Mouse (Mus musculus): Measurements from ENCODE around the gene St6galnac4.

St6galnac4 gene

DNA sequence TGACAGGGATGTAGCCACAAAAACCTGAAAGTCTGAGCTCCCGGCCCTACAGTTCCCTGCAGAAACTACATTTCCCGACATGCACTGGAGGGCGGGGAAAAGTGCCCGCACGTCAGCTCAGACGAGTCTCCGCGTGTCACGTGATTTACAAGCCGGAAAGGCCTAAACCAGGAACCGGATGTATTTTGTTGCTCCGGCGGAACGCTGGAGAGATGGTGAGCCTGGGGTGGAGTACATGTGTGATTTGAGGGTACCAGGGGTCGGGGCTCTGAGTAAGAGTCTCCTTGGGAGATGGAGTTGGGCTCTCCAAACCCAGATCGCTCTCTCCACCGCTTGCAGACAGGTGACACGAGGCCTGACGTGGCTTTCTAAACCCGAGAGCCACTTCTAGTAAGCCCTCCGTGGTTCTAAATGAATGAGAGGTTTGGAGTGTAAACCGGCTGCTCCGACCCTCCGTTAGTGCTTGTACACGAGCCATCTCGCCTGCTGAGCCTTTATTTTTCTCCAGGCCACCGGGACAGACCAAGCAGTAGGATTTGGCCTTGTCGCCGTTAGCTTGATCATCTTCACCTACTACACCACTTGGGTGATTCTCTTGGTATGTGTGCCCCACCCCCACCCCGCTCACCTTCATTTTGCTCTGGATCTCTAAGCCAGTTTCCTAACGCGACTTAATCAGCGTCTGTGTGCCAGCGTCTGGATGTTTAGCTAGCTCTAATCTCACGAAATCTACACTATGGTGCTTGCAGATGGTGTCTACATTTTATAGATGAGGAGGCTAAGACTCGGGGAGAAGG lies 16.0 kb upstream of the St6galnac4 start, which contains the start of gene Dpm2:
Gene Dpm2, plus strand, starts transcription at position 161 of the 797 bp plus-strand sequence.
- peak; percentile 89 to 90 for DNase-seq (ENCODE audit: low spot score in 2 of 2)

DNA sequence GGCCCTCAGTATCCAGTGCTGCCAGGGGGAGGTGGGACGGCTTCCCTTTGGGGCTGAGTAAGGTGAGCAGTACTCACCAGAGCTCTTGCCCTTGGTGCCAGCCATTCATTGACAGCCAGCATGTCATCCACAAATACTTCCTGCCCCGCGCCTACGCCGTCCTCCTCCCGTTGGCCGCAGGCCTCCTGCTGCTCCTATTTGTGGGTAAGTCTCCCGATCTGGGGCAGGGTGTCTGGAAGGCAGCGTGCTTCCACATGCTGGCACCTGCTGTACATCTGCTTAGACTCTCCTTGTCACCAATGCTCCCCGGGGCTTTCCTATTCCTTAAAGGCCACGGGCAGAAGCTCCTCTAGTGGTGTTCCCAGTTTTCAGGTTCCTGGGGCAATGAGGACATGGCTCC lies 14.7 kb upstream of the St6galnac4 start:
- DNase-seq (ENCODE audit: low spot score in 2 of 2) = no peak

DNA sequence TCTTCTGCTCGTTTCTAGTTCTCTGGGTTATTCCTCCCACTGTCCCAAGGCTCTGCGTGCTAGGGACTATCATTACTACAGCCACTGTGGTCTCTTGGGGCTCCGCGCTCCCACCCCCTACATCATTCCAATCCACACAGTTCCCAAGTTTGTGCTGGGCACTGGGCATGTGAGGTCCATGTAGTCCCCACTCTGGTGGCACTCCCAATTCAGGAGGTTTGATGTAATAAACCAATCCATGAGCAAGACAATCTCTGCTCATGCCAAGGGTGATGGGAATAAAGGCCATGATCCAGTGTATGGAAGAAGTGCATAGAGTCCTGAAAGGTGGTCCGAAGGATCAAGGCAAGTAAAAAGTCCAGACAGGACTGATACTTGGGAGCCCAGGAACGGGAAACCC lies 12.4 kb upstream of the St6galnac4 start, which contains the start of gene Pip5kl1:
Gene Pip5kl1, plus strand, starts transcription at position 301 of the 400 bp plus-strand sequence.
- DNase-seq (ENCODE audit: low spot score in 2 of 2) = no peak

DNA sequence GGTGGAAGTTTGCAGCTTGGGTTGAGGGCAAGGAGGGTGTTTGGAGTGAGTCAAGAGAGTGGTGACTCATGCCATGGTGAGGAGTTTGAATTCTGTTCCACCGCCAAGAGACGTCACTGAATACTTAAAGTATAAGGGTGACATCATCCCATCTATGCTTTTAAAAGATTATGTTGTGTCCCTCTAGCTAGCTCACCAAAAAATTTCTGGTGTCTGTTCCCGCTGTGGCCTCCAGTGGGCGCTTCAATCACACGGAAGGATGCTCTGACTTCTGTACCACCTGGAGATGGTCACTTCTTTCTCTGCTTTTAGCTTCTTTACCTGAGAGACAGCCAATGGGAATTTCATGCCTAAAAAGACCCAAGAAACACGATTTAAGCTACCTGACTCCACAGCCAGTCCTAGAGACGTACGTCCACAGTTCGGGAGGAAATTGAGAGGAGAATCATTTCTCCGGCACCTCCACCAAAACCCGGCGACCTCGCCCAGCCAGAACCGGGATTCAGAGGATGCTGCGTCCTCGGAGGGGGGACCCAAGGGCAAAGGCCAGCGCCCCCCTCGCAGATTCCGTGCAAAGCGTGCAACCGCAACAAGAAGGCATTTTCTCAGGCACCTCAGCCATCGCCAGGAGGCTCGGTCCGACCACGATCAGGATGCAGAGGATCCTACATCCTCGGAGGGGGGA lies 11.9 kb upstream of the St6galnac4 start:
- DNase-seq (ENCODE audit: low spot score in 2 of 2) = peak in 1 of 2 experiments; percentile 64

DNA sequence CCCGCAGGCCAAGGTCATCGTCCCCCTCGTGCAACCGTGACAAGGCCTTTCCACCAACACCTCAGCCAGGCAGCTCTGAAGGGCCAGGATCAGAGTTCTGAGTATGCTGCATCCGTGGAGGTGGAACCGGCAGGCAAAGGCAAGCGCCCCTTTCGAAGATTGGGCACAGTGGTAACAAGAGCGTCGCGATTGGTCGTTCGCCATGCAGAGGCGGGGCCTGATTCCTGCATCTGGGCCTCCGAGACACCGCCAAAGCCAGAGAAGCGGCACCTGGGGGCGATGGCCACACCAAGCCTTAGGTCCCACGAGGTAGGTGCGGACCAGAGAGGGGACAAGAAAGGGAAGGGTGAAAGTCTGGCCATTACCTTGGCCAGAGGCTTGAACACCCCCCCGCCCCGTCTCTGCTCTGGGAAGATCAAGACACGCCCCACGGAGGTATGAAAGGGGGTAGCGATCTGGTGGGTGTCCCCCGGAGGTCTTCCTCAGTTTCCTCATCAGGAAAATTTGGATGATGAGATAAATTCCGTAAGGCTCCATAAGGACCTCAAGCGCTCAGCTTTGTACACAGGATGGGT lies 11.2 kb upstream of the St6galnac4 start, which contains the start of gene 9430097D07Rik:
Gene 9430097D07Rik, minus strand, starts transcription at position 99 of the 575 bp plus-strand sequence.
- DNase-seq (ENCODE audit: low spot score in 2 of 2) = peak in 1 of 2 experiments; percentile 66

DNA sequence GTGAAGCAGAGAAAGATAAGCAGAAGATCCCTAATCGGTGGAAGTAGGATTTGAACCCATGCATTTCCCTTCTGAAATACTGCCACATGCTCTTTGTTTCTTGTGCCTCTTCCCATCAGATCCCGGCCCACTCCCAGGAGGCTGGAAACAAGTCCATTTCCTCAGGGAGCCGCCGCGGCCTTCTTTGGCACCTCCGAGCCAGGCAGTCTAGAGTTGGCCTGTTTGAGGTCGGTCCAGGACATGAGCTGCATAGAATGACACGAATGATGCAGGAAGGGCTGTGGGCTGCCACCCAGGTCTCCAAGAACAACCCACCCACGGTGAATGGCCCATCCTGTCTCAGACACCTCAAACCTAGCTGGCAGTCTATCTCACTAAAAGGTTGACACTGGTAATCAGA lies 10.4 kb upstream of the St6galnac4 start:
- no peak for DNase-seq (ENCODE audit: low spot score in 2 of 2)

DNA sequence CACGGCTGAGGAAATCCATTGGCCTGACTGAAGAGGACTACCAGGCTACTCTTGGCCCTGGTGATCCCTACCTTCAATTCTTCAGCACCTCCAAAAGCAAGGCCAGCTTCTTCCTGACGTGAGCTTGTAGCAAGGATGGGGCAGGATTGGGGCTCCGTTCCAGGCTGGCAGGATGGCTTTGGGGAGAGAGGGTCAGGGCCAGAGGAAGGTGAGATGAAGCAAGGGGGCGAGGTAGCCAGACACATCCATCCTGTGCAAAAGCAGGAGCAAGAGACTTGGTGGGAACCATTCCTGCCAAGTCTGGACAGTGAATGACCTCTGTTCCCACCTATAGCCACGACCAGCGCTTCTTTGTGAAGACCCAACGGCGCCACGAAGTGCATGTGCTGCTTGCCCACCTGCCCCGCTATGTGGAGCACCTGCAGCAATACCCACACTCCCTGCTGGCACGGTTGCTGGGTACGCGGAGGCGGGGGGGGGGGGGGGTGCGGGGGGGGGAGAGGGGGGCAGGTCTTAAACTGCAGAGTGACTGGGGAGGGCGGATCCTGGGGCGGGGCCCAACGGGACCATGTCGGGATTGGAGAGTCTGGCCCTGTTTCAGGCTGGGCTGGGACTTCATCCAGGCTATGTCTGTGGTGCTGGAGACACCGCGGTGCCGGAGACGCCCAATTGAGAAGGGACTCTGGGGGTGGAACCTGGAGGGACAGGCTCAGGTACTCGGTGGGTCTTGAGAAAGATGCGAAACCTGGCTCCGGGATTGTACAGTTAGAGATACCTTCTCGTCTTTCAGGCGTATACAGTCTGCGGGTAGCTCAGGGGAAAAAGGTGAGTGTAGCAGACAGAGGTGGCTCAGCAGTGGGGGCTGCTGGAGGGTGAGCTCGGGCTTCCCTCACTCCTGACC lies 8.5 kb upstream of the St6galnac4 start:
- DNase-seq (ENCODE audit: low spot score in 2 of 2) = no peak

DNA sequence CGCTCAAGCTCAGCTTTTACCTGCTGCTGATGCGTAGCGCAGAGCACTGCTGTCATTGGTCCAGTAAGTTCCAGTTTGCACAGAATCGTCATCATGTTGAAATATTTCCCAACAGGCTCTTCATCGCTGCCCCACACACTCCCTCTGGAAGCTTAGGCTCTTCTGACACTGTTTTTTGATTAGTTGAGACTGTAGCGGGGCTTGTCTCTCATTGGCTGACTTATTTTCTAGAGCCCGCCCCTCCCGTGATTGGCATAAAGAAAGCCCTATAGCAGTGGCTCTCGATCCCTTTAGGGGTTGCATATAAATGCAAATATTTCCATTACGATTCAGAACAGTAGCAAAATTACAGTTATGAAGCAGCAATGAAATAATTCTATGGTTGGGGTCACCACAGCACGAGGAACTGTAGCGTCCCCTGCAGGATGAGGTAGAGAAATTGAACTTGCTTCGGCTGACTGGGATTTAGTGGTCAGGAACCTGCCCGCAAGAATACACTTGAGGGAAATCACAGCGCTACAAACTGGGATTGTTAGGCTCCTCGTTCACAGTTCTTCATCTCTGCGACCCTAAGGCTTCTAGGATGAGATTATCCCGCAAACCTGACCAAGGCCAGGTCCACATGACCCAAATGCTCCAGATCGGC lies 5.3 kb upstream of the St6galnac4 start:
- peak; percentile 69 to 73 for DNase-seq (ENCODE audit: low spot score in 2 of 2)

DNA sequence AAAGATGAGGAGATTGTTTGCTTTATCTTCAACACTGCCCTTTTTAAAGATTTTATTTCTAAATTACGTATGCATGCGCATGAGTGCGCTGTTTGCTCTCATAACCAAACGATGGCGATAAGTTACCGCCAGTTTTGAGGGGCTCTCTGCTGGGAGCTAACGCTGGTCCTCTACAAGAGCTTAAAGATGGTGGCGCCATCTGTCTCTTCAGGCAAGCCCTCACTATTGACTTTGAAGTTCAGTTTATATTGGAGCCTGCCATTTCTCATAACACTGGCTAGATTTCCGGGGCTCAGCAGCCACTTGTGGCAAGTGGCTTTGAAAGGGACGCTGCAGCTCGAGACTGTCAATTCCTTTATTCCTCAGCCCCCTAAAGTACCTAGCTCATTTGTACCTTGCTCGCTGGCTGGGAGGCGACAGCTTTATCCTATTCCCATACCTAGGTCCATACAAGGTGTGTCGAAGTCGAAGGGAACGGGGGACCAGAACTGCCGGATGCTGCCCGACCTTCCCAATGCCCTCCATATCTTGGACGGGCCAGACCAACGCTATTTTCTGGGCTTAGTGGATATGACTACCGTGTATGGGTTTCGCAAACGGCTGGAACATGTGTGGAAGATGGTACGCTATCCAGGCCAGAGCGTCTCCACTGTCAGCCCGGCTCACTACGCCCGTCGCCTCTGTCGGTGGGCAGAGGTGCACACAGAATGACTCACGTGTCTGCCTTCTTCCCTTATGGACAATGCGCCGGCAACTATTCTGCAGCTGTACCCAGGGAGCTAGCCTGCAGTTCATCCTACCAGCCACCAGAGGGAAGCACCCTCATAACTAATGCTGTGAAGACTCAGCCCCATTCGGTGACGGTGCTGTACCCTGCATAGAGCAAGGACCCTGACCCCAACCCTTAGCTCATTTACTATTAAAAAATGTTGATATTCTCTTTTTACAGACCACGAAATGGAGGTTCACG lies 3.8 kb upstream of the St6galnac4 start:
- peak in 1 of 2 experiments; percentile 78 for DNase-seq (ENCODE audit: low spot score in 2 of 2)

DNA sequence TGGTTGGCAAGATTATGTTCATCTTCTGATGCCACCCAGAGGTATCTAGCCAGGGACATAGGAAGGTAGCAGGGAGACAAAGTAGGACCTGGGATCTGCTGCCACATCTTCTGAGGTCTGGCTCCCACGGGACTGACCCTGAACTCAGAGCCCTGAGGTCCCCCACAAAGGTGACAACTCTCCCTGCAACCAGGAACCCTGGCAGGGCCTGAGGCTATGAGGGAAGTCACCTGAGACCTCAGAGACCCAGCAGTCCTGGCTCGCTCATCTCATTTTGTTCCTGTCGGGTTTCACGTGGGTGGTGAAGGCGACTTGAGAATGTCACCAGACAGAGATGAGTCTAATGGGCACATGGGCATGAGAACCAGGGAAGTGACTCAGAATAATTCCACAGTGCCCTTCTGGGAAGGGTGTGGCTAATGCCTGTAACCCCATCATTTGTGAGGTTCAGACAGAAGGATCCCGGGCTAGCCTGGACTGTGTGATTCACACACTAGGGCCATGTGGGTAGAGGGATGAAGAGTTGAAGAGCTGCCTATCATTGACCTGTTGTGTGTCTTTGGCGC lies 1.7 kb upstream of the St6galnac4 start:
- no peak for DNase-seq (ENCODE audit: low spot score in 2 of 2)

DNA sequence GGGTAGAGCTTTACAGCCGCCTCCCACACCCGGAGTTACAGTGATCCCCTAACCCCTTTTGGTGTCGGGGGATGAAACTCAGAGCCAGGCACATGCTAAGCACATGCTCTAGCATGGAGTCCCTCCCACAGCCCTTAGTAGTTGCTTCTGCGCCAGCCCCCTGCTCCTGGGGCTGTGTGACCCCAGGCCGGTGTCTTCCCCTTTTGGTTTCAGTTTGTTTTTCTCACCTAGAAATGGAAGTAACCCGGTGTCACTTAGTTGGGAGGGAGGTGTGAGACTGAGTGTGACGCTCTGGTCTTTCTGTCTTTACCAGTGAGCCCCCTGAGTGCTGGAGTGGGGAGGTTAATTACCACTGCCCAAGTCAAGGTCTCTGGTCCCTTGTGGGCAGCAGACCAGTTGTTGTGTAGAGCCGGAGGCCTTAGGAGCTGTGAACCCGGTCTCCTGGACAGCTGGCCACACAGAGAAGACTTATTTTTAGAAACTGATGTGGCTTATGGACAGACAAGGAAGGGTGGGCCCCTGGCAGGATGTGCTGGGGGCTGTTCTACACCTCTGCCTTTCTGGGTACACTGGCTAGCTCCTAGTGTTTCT lies 931 bp downstream of the St6galnac4 start:
- no peak for DNase-seq (ENCODE audit: low spot score in 2 of 2)

DNA sequence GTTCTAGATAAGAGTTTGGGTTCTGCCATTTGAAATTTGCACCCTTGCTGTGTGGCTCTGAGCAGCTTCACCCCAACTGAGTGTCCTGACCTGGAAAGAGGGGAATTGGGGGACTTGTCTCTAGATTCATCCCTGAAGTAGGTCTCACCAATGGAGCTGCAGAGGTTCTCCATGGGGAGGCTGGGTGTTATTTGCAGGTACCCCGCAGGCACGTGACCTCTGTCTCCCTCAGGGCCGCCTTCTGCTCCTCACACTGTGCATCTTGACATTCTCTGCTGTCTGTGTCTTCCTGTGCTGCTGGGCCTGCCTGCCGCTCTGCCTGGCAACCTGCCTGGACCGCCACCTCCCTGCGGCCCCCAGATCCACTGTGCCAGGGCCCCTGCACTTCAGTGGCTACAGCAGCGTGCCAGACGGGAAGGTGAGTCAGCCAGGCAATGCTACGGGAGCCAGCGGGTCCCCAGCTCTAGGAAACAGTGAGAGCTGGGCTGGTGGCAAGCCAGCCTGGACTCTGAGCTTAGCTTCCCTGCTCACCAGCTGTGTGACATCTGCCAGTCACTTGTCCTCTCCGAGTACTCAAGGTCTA lies 2.4 kb downstream of the St6galnac4 start:
- no peak for DNase-seq (ENCODE audit: low spot score in 2 of 2)

DNA sequence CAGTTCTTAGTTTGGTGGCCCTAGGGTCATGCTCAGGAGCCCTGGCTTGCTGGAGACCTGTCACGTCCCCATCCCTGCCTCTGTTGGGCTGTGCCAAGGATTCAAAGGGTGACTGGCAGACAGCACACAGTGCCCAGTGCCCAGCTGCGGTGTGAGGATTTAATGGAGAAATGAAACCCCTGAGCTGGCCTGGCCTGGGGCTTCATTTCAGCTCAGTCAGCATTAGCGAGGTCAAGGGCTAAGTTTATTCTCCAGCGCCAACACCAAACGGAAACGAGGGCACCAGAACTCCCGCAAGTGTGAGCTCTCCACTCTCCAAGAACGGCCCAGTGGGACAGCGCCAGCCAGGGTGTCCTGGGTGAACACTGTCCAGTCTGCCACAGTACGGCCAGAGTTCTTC lies 3.3 kb downstream of the St6galnac4 start:
- no peak for DNase-seq (ENCODE audit: low spot score in 2 of 2)

DNA sequence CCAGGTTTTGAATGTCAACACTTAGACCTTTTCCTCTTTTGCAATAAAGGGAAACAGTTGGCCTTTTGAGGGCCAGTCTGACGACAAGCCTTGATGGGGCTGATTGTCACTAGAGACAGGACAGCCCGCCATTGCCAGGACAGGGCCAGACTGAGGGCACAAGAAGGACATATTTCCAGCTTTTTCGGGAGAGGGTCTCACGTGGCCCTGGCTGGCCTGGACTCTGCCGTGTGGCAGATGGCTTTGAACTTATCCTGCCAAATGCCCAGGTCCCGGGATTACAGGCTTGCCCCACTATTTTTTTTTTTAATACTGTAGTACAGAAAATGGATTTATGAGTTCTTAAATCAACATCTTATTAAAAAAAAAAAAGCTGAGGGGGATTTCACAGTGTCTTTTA lies 4.4 kb downstream of the St6galnac4 start:
- no peak for DNase-seq (ENCODE audit: low spot score in 2 of 2)

DNA sequence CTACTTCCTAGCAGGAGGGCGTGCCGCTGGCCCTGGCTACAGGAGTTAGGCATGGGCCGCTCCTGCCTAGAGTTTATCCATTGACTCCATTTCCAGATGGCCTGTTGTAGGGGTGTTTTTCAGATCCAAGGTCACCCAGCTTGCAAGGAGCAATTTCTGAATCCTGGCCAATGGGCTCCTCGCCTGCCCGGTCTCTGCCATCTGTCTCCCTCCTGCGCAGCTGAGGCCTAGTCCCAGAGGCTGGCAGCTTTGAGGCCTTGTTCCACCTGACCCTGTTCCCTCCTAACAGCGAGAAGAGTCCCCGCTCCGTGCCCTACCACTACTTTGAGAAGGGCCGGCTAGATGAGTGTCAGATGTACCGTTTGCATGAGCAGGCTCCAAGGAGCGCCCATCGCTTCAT lies 9.8 kb downstream of the St6galnac4 start:
- DNase-seq (ENCODE audit: low spot score in 2 of 2) = no peak

DNA sequence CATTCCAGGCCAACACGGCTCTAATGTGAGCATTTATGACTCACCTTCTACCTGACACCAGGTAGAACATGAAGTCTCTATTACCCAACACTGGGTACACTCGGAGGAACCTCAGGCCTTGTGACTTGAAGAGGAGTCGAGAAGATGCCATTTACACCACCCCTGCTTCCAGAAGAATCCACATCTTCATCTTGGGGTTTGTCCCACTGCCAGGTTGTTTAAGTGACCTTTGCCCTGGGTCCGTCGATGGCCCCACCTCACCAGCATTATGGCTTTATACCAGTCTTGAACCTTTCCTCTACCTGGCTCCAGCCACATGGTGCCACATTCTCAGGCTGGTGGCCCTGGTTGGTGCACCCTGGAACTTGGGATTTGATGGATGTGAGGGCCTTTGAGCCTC lies 10.4 kb downstream of the St6galnac4 start:
- DNase-seq (ENCODE audit: low spot score in 2 of 2) = no peak

DNA sequence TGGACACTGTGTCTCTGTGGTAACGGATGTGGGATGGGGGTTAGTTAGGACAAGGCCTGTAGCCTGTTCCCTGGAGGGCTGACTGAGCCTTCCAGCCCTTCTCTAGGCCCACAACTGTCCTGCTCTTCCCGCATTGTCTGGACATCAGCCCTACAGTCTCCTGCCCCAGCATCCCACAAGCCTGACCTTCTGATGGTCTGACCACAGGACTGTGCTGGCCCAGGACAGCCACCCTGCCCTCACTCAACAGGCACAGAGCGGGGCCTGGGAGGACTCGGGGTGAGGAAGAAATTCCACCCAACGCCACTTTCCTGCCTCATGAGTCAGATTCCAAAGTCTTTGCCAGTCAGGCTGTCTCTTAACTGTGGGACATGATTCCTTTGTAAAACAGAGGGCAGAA lies 10.8 kb downstream of the St6galnac4 start:
- no peak for DNase-seq (ENCODE audit: low spot score in 2 of 2)

DNA sequence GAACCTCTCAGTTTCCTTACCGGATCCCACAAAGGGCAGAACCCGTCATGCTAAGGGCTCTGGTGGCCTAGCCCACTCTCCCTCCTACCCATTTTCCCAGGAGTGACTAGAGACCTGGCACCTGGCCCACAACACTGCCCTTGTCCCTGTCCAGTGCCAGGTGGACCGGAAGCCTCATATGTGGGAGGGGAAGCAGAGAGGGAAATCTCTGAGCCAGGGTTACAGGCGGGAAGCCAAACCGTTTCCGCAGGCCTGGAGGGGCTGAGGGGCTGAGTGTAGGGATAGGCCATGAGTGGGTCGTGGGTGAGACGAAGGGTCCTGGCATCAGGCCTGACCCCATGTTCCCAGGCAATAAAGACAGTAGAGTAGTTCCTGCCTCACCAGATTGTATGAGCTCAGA lies 11.6 kb downstream of the St6galnac4 start:
- no peak for DNase-seq (ENCODE audit: low spot score in 2 of 2)

DNA sequence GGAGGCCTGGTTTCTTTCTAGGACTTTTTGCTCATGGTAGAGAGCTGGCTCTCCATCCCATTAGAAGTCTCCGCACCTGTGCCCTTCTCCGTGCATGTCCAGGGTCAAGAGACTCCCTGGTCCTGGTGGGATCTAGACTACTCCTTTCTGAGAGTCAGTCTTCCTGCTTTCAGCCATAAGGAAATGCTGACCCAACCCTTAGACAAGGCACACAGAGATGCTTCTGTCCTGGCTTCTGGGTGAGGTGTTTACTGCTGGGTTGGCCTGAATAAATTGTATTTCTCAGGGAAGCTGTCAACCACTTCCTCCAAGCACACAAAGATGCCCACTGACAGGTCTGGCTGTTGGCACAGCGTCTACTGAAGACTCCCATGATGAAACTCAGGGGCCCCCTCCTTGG lies 12.5 kb downstream of the St6galnac4 start, which contains the start of gene St6galnac6:
Gene St6galnac6, plus strand, starts transcription at position 301 of the 400 bp plus-strand sequence.
- DNase-seq (ENCODE audit: low spot score in 2 of 2) = no peak
